Mouse (Mus musculus): ENCODE measurements around the gene Ptprn2.

The Ptprn2 gene

GRCm38 (mm10) chr12:117115254-117115865 is 629.8 kb downstream of the Ptprn2 start:
- intact Hi-C loops (cut with DNase I), result no loop called here

DNA sequence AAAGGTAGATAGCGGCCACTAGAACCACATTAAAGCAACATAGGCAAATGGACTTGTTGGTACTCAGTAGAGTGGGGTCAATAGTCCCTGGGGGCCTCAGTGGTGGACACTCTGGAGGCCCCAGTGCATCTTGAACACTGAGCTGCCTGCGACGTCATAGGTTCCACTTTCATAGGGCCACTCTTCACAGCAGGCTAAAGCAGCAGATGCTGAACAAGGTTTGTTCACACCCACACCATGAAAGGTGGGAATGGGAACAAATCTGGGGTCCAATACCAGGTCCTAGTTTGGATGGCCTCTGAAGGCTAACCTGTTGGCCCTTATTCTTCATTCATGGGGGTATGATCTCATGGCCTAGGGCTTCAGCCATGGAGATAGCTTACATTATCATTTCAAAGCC is 641.6 kb downstream of the Ptprn2 start:
- intact Hi-C loops (cut with DNase I), result no loop called here

- intact Hi-C loops (cut with DNase I), result no loop called here
Measured at GRCm38 (mm10) chr12:117127485-117127884, 642.0 kb downstream of the Ptprn2 start.

- intact Hi-C loops (cut with DNase I), result loop anchor here (10.0 kb wide), 1 partner anchor 193 kb away; no protein-coding TSS in a partner anchor
Measured at GRCm38 (mm10) chr12:117132095-117132494, 646.6 kb downstream of the Ptprn2 start.

- intact Hi-C loops (cut with DNase I), result loop anchor here (5.0 to 10.0 kb wide), 2 partner anchors 137 to 190 kb away; no protein-coding TSS in a partner anchor
Measured at GRCm38 (mm10) chr12:117135205-117135604, 649.7 kb downstream of the Ptprn2 start.

DNA sequence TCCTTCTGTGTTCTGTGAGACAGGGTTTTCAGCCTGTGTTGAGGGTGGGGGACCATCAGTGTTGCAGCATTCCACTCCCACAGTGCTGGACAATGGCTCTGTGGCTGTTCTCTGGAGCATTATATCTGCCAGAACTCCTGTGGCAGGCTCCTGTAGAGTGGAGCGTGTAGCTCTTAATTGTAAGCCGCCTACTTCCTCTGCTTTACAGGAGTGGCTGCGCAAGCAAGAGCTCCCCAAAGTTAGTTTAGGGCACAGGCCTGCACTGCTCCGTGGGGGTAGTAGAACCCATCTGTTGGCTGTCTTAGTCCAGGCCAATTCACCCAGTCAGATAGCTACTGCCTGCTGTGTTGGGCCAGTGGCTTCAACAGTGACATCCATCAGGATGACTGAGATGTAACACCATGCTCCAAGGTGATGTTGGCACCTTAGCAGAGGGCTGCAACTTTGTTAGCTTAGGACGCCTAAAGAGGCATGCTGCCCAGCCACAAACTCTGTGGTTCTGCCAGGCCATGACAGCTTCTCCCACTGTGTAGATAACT is 651.0 kb downstream of the Ptprn2 start:
- intact Hi-C loops (cut with DNase I), result loop anchor here (5.0 to 10.0 kb wide), 2 partner anchors 136 to 188 kb away; no protein-coding TSS in a partner anchor

GRCm38 (mm10) chr12:117140901-117141300 is 655.4 kb downstream of the Ptprn2 start:
- intact Hi-C loops (cut with DNase I), result no loop called here

GRCm38 (mm10) chr12:117141394-117141793 is 655.9 kb downstream of the Ptprn2 start:
- intact Hi-C loops (cut with DNase I), result no loop called here

DNA sequence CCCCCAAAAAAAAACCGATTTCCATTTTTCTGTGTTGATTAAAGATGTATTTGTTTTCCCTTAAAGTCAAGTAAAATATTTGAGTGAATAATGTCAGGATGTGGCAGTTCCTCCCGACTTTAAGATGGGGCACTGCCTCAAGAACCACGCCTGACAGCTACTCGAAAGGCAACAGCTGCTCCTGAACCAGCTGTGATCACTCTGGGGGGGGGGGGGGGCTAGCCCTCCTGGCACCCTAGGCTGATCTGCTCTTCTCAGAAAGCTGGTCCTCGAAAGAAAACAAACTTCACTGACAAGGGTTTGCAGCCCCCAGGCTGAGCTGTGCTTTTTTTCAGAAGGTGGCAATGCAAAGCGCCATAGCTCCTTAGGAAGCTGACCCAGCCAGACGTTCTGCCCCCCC is 663.7 kb downstream of the Ptprn2 start:
- intact Hi-C loops (cut with DNase I), result no loop called here

DNA sequence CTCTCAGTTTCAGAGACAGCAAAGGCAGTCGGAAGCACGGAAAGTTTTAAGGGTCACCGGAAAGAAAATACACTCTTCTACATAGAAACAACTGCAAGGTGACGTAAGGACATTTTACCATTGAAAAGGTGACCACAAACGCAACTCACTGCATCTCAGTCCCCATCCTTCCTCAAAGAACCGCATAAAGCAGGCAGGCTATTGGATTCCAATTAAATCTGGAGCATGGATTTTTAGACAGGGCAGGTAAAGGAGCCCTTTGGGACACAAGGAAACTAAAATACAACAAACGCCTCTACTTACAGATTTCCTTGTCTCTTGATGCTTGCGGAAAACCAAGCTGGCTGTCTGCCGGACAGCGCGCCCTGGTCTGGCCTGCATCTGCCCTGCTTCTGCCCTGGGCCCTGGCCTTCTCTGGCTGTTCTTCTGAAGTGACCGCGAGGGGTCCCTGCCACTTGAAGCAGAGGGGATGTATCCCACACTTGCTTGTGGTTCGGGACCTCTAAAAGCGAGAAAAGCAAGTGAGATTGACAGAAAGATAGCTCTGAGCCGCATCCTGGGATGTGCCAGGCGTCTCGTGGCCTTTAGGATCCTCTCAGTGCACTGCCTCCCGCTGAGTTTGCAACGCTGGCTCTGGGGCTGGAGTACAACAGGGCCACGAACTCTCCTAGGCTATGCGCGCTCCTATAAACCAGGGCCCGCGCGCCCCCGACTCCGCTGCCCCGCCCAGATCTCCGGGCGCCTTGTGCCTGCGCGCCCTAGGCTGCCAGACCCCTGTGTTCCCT is 665.3 kb downstream of the Ptprn2 start:
- intact Hi-C loops (cut with DNase I), result no loop called here

- intact Hi-C loops (cut with DNase I), result no loop called here
Measured at GRCm38 (mm10) chr12:117151611-117152010, 666.1 kb downstream of the Ptprn2 start.

- intact Hi-C loops (cut with DNase I), result no loop called here
Measured at GRCm38 (mm10) chr12:117152366-117153165, 667.0 kb downstream of the Ptprn2 start.

- intact Hi-C loops (cut with DNase I), result no loop called here
Measured at GRCm38 (mm10) chr12:117153166-117153480, 667.6 kb downstream of the Ptprn2 start.

GRCm38 (mm10) chr12:117153671-117154355 is 668.3 kb downstream of the Ptprn2 start:
- intact Hi-C loops (cut with DNase I), result no loop called here

DNA sequence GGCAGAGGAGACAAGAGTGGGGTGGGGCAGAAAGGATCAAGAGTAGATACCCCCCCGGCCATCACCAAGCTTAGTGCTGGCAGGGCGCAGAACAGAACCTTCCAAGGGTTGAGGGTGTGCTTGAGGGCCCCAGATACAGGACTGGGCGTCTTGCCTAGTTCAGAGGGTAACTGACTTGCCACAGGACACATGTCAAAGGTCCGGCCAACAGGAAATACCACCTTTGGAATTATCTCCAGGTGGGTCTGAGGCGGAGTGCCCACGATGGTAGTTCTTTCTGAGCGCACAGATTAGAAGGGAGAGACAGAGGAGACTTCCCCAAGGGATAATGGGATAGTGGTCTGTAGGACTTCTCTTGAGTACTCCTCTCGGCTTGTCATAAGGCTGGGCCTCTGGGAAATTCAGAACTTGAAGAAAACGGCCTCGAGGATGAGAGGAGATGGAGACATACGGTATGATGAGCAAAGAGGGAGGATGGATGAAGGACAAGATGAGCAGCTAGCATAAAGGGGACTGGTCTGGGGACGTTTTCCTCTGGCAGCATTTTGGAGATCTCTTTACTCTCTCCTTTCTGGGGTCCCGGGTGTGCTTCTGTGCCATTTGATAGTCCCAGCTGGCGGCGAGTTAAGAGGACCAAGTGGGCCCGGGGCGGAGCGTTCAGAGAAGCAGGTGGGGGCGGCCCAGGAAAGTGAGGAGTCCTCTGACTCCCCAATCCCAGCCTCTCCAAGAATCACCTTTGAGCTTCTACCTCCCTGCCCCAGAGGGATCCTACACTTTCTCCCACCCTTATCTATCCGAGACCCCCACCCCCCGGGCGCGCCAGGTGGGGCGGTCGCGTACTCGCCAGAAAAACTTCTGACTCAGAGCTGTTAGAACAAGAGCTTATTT is 669.1 kb downstream of the Ptprn2 start:
- intact Hi-C loops (cut with DNase I), result no loop called here

GRCm38 (mm10) chr12:117155307-117156220 is 670.0 kb downstream of the Ptprn2 start:
- intact Hi-C loops (cut with DNase I), result no loop called here

DNA sequence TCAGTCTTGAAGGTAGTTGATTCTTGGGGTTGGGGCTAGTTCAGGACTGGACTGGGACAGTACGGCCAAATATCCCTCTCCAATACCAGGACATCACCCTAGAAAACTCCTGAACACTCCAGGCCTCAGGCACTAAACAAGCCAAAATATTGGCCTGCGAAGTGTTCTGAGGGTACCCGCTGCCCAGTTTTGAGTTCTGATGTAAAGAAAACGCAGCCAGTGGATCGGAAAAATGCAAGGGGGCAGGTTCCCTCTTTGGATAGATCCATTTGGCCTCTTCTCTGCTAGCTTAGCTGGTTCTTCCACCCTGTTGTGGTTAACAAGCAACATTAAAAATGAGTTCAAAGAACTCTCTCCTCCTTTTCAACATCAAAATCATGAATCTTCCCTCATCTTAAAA is 670.7 kb downstream of the Ptprn2 start:
- intact Hi-C loops (cut with DNase I), result no loop called here

DNA sequence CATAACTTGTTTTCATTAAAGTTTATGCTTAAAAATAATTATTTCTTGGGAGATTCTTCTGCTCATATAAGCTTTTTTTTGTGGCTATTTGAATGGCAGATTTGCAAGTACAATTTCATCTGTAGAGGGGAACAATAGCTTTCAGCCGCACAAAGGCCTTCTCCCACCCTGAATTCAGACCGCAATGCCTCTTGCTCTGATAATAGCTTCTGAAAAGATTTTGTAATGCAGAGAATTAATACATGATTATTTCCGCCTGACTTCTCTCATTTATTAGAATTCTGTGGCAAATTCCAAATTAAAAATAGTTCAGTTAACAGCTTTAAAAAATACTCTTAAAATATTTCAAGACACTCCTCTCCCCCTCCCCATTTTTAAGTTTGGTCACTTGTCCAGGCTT is 671.3 kb downstream of the Ptprn2 start:
- intact Hi-C loops (cut with DNase I), result no loop called here

DNA sequence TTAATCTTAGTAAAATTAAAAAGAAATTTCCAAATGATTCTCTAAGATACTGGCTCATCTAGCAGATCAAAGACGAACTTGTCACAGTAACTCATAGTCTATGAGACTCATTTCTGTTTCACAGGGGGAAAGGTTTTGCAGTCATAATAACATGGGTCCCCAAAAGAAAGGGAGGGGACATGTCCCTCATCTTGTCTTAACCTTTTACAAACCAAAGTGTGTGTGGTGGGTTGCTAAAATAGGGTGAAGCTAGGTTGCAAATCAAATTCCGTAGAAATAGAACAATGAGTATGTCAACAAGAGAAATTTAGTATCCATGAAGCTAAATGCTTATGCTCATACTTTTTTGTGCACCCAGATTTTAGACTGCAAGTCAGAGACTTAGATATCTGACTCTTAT is 671.7 kb downstream of the Ptprn2 start:
- intact Hi-C loops (cut with DNase I), result no loop called here
